Mouse (Mus musculus): ENCODE measurements around the gene Scaf4. TPM values are rescaled to one million over a fixed set of nuclear protein-coding genes. Genes with fewer than 3 reads are reported as not detected.
A peak's percentile ranks its signal among the peaks of the same experiment; 100 is the strongest.

Scaf4 gene
- polyA plus RNA-seq, 2 experiments = 9.0 to 21.8 TPM

- no peak overlapping the region for H3K4me3 ChIP-seq (ENCODE audit: insufficient read depth in 1 of 2, low read depth in 2 of 2, low read length in 2 of 2)
- TF ChIP-seq EP300 (IDR thresholded peaks at IDR 0.05; ENCODE audit: low read depth) = no peak
- no peak for TF ChIP-seq CTCF (IDR thresholded peaks at IDR 0.05; ENCODE audit: low read depth)
- DNase-seq (ENCODE audit: low read depth in 3 of 3, low spot score in 3 of 3) (no peak), ATAC-seq (ENCODE audit: insufficient read depth) (no peak)
- no peak overlapping the region for H3K9ac ChIP-seq (replicated peaks)
- H3K4me2 ChIP-seq (ENCODE audit: low read depth) = no peak overlapping the region
- H3K4me1 ChIP-seq (replicated peaks; ENCODE audit: control insufficient read depth in 2 of 2, insufficient read depth in 2 of 2, low read length in 1 of 2) = peaks cover 13 to 19% of the 10 kb centered on the region in 2 experiments
- no peaks in the 10 kb centered on the region for H3K36me3 ChIP-seq (replicated peaks; ENCODE audit: control insufficient read depth, insufficient read depth, low read depth)
- no peak overlapping the region for H3K27ac ChIP-seq
- no peaks in the 10 kb centered on the region for H3K27me3 ChIP-seq (ENCODE audit: control insufficient read depth, insufficient read depth, low read length)
- 70% methylated on average over 6 of the region's 6 CpGs for WGBS (ENCODE audit: insufficient replicate concordance)
- no peaks in the 10 kb centered on the region for H3K9me3 ChIP-seq (ENCODE audit: control insufficient read depth, low read length)
These were observed 8.8 kb downstream of the Scaf4 start for GRCm38 (mm10) chr16:90275521-90275920.

DNA sequence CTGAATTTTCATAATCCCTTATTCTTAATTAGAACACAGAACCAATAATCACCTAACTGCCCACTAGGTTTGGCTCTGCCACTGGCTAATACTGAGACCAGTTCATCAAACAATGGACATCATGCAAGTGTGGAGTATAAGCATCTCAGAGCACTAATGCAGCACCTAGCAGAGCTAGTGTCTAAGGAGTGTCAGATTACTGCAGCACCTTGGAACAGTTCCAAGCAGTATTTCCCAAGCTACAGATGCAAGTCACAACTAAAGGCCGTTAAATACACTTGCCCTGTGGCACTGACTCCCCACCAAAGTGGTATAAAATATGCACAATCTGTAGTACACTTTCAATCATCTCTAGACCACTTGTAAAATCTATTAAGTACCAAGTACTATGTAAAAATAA, 17.7 kb downstream of the Scaf4 start:
- H3K9ac ChIP-seq (replicated peaks) = no peak overlapping the region
- no peak overlapping the region for H3K4me3 ChIP-seq (ENCODE audit: insufficient read depth in 1 of 2, low read depth in 2 of 2, low read length in 2 of 2)
- peaks cover 6% of the 10 kb centered on the region for H3K36me3 ChIP-seq (replicated peaks; ENCODE audit: control insufficient read depth, insufficient read depth, low read depth)
- H3K9me3 ChIP-seq (ENCODE audit: control insufficient read depth, low read length) = no peaks in the 10 kb centered on the region
- DNase-seq (ENCODE audit: low read depth in 3 of 3, low spot score in 3 of 3) (no peak), ATAC-seq (ENCODE audit: insufficient read depth) (no peak)
- H3K27ac ChIP-seq = no peak overlapping the region
- TF ChIP-seq EP300 (IDR thresholded peaks at IDR 0.05; ENCODE audit: low read depth) (no peak), CTCF (IDR thresholded peaks at IDR 0.05; ENCODE audit: low read depth) (no peak)
- H3K27me3 ChIP-seq (ENCODE audit: control insufficient read depth, insufficient read depth, low read length) = no peaks in the 10 kb centered on the region
- WGBS (ENCODE audit: insufficient replicate concordance) = 56% methylated on average over 1 of the region's 1 CpGs
- H3K4me2 ChIP-seq (ENCODE audit: low read depth) = no peak overlapping the region
- peaks cover 33 to 37% of the 10 kb centered on the region in 2 experiments for H3K4me1 ChIP-seq (replicated peaks; ENCODE audit: control insufficient read depth in 2 of 2, insufficient read depth in 2 of 2, low read length in 1 of 2)

DNA sequence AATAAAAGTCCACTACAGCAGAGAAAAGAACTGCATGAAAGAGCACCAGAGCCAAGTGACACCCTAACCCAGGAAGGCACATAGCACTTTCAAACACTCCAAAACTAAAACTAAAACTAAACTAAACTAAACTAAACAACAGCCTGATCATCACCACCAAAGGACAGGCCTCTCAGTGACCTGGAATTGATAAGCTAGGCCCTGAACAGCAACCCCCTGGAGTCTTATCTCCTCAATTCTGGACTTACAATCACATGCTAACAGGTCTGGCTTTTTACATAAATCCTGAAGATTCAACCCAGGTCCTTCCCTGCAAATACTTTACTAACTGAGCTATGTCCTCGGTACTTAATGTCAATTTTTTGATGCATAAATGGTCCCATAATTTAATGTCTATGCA, 19.2 kb downstream of the Scaf4 start:
- no peak overlapping the region for H3K4me3 ChIP-seq (ENCODE audit: insufficient read depth in 1 of 2, low read depth in 2 of 2, low read length in 2 of 2)
- H3K4me2 ChIP-seq (ENCODE audit: low read depth) = peak overlapping the region; percentile 56
- DNase-seq (ENCODE audit: low read depth in 3 of 3, low spot score in 3 of 3) = peak; percentile 45 to 52 (median 48)
- 24% methylated on average over 1 of the region's 1 CpGs for WGBS (ENCODE audit: insufficient replicate concordance)
- peak; percentile 50 for ATAC-seq (ENCODE audit: insufficient read depth)
- H3K36me3 ChIP-seq (replicated peaks; ENCODE audit: control insufficient read depth, insufficient read depth, low read depth) = peaks cover 11% of the 10 kb centered on the region
- TF ChIP-seq EP300 (IDR thresholded peaks at IDR 0.05; ENCODE audit: low read depth) = peak; percentile 53; the same call in 1 of the 2 replicates
- no peak for TF ChIP-seq CTCF (IDR thresholded peaks at IDR 0.05; ENCODE audit: low read depth)
- H3K9ac ChIP-seq (replicated peaks) = no peak overlapping the region; the same call in 1 of the 2 replicates
- no peaks in the 10 kb centered on the region for H3K27me3 ChIP-seq (ENCODE audit: control insufficient read depth, insufficient read depth, low read length)
- peak overlapping the region; percentile 62 for H3K27ac ChIP-seq
- H3K9me3 ChIP-seq (ENCODE audit: control insufficient read depth, low read length) = no peaks in the 10 kb centered on the region
- H3K4me1 ChIP-seq (replicated peaks; ENCODE audit: control insufficient read depth in 2 of 2, insufficient read depth in 2 of 2, low read length in 1 of 2) = peaks cover 33 to 37% of the 10 kb centered on the region in 2 experiments

GRCm38 (mm10) chr16:90264021-90264420, 20.3 kb downstream of the Scaf4 start:
- DNase-seq (ENCODE audit: low read depth in 3 of 3, low spot score in 3 of 3) = peak; percentile 65 to 75 (median 70)
- Histone ChIP-seq H3K9me3 (ENCODE audit: control insufficient read depth, low read length) (no peaks in the 10 kb centered on the region), H3K4me1 (replicated peaks; ENCODE audit: control insufficient read depth in 2 of 2, insufficient read depth in 2 of 2, low read length in 1 of 2) (peaks cover 32 to 36% of the 10 kb centered on the region in 2 experiments), H3K27ac (peak overlapping the region; percentile 75), H3K9ac (replicated peaks) (peak overlapping the region; percentile 39; the same call in 1 of the 2 replicates), H3K4me3 (ENCODE audit: insufficient read depth in 1 of 2, low read depth in 2 of 2, low read length in 2 of 2) (no peak overlapping the region), H3K36me3 (replicated peaks; ENCODE audit: control insufficient read depth, insufficient read depth, low read depth) (peaks cover 17% of the 10 kb centered on the region), H3K27me3 (ENCODE audit: control insufficient read depth, insufficient read depth, low read length) (no peaks in the 10 kb centered on the region), H3K4me2 (ENCODE audit: low read depth) (peak overlapping the region; percentile 56)
- ATAC-seq (ENCODE audit: insufficient read depth) = peak; percentile 90
- no peak for TF ChIP-seq CTCF (IDR thresholded peaks at IDR 0.05; ENCODE audit: low read depth)
- peak; percentile 67 for TF ChIP-seq EP300 (IDR thresholded peaks at IDR 0.05; ENCODE audit: low read depth)
- 27% methylated on average over 5 of the region's 5 CpGs for WGBS (ENCODE audit: insufficient replicate concordance)

GRCm38 (mm10) chr16:90261791-90262190, 22.5 kb downstream of the Scaf4 start:
- TF ChIP-seq CTCF (IDR thresholded peaks at IDR 0.05; ENCODE audit: low read depth) (no peak), EP300 (IDR thresholded peaks at IDR 0.05; ENCODE audit: low read depth) (no peak)
- no peak overlapping the region for H3K27ac ChIP-seq
- H3K4me1 ChIP-seq (replicated peaks; ENCODE audit: control insufficient read depth in 2 of 2, insufficient read depth in 2 of 2, low read length in 1 of 2) = peaks cover 24 to 25% of the 10 kb centered on the region in 2 experiments
- H3K9ac ChIP-seq (replicated peaks) = no peak overlapping the region
- no peak overlapping the region for H3K4me3 ChIP-seq (ENCODE audit: insufficient read depth in 1 of 2, low read depth in 2 of 2, low read length in 2 of 2)
- H3K9me3 ChIP-seq (ENCODE audit: control insufficient read depth, low read length) = no peaks in the 10 kb centered on the region
- H3K27me3 ChIP-seq (ENCODE audit: control insufficient read depth, insufficient read depth, low read length) = no peaks in the 10 kb centered on the region
- peaks cover 34% of the 10 kb centered on the region for H3K36me3 ChIP-seq (replicated peaks; ENCODE audit: control insufficient read depth, insufficient read depth, low read depth)
- ATAC-seq (ENCODE audit: insufficient read depth) = no peak
- no peak for DNase-seq (ENCODE audit: low read depth in 3 of 3, low spot score in 3 of 3)
- H3K4me2 ChIP-seq (ENCODE audit: low read depth) = no peak overlapping the region
- 83% methylated on average over 2 of the region's 2 CpGs for WGBS (ENCODE audit: insufficient replicate concordance)
